Mouse (Mus musculus) hematopoietic multipotent progenitor cell, adult 10-12 weeks (in vitro differentiated cells): ENCODE data around the gene Zfp641. TPM values are rescaled to one million over a fixed set of nuclear protein-coding genes. Genes with fewer than 3 reads are reported as not detected.

ENCODE experiments used
- polyA plus RNA-seq: library from polyadenylated mRNA; stranded (reverse); fragments of >175 nt; gene quantifications from 2 replicates; pipeline ENCODE4 v1.2.3, GENCODE M21; 2012; ENCODE audit warnings: low replicate concordance

Gene Zfp641
- polyA plus RNA-seq, result not detected in 2 replicates

GRCm38 (mm10) chr15:98295628-98296551 lies at the start of gene Zfp641:
Zfp641 (minus strand) TSS chr15:98296161.

GRCm38 (mm10) chr15:98340887-98341286 lies 44.9 kb upstream of the Zfp641 start, which contains the start of gene Olfr284:
Olfr284 (minus strand) TSS chr15:98340987.

GRCm38 (mm10) chr15:98317177-98317724 lies 21.3 kb upstream of the Zfp641 start, which contains the start of gene Olfr285:
Olfr285 (minus strand) TSS chr15:98317353.

GRCm38 (mm10) chr15:98257193-98257592 lies 38.8 kb downstream of the Zfp641 start, which contains the start of gene H1fnt:
H1fnt (minus strand) TSS chr15:98257293.

Other genes starting within 250 kb of the Zfp641 start
- 0.92 and 4.1 TPM in 2 replicates for gene Pfkm, start 203.6 kb downstream of the Zfp641 start, polyA plus RNA-seq
- 13.0 and 14.5 TPM in 2 replicates for gene Senp1, start 202.4 kb downstream of the Zfp641 start, polyA plus RNA-seq
- 3.5 and 5.5 TPM in 2 replicates for gene Asb8, start 130.5 kb downstream of the Zfp641 start, polyA plus RNA-seq
- 0.30 and 0.68 TPM in 2 replicates for gene Ccdc184, start 129.0 kb downstream of the Zfp641 start, polyA plus RNA-seq
- gene Olfr288, start 100.6 kb downstream of the Zfp641 start, polyA plus RNA-seq, result not detected in 2 replicates
- gene Gm44579, start 75.2 kb downstream of the Zfp641 start, polyA plus RNA-seq, result not detected in 2 replicates
- not detected in 2 replicates for gene Olfr287, start 75.1 kb downstream of the Zfp641 start, polyA plus RNA-seq
- not detected in 2 replicates for gene Olfr286, start 61.7 kb downstream of the Zfp641 start, polyA plus RNA-seq
- gene H1fnt, start 38.9 kb downstream of the Zfp641 start, polyA plus RNA-seq, result not detected in 2 replicates
- gene Olfr285, start 21.2 kb upstream of the Zfp641 start, polyA plus RNA-seq, result not detected in 2 replicates
- gene Olfr284, start 44.8 kb upstream of the Zfp641 start, polyA plus RNA-seq, result not detected in 2 replicates
- gene Olfr283, start 84.8 kb upstream of the Zfp641 start, polyA plus RNA-seq, result not detected in 2 replicates
- not detected in 2 replicates for gene Olfr282, start 135.1 kb upstream of the Zfp641 start, polyA plus RNA-seq
- gene Olfr281, start 156.4 kb upstream of the Zfp641 start, polyA plus RNA-seq, result not detected in 2 replicates
- gene OR5BS1P, start 173.7 kb upstream of the Zfp641 start, polyA plus RNA-seq, result not detected in 2 replicates
- gene Lalba, start 186.6 kb upstream of the Zfp641 start, polyA plus RNA-seq, result not detected in 2 replicates
- not detected in 2 replicates for gene Olfr279, start 196.2 kb upstream of the Zfp641 start, polyA plus RNA-seq
- 19.5 and 29.1 TPM in 2 replicates for gene Kansl2, start 238.1 kb upstream of the Zfp641 start, polyA plus RNA-seq